Mouse (Mus musculus): Measurements from ENCODE around the gene Thap2. TPM values are rescaled to one million over a fixed set of nuclear protein-coding genes. Genes with fewer than 3 reads are reported as not detected.

Thap2 gene
- polyA plus RNA-seq, 1 experiment from 2014 or later: 15.2 TPM

DNA sequence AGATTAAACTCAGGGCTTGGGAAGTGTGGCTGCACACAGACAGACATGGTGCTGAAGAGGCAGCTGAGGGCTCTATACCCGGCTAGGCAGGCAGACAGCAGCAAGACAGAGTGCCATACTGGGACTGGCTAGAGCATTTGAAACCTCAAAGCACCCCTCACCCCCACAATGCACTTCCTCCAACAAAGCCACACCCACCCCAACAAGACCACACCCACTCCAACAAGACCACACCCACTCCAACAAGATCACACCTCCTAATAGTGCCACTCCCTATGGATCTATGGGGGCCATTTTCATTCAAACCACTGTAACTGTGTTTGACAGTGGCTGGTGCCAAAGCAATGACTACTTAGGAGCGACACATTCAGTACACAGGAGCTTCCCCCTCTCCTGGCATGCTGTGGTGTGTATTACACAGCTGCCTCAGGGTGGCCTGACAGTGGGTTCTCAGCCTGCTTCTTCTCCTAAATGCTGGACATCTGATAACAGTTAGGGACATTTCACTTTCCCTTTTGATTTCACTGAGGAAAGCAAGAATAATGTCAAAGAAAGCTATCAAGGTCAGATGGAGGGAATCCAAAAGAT, 33.3 kb downstream of the Thap2 start:
- Histone ChIP-seq H3K4me3 (no peak overlapping the region), H3K4me2 (no peak overlapping the region), H3K9ac (no peak overlapping the region), H3K27ac (replicated peaks) (no peak overlapping the region), H3K27me3 (replicated peaks) (no peaks in the 10 kb centered on the region), H3K36me3 (peaks cover 13% of the 10 kb centered on the region), H3K9me3 (no peaks in the 10 kb centered on the region), H3K4me1 (no peaks in the 10 kb centered on the region)
- 76% methylated on average over 2 of the region's 2 CpGs for WGBS
- ATAC-seq (ENCODE audit: extremely low read depth, insufficient number of reproducible peaks, low FRiP score, low TSS enrichment): no peak

DNA sequence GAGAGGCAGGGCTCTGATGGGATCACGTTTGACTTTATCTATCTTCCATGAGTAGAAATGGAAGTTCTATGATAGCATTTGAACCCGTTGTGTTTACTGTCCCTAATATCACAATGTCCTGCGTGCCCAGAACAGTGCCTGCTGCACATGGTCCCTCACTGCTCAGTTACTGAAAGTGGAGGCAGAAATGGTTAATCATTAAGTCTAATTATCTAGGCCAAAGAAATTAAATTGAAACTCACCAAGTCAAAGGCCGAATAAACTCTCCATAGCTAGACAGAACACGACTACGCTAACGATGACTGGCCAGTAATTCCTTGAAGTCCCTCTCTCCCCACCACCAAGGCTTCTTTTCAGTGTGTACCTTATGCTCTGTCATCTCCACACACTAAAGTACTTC, 34.7 kb downstream of the Thap2 start:
- peaks cover 19% of the 10 kb centered on the region for H3K36me3 ChIP-seq
- H3K4me1 ChIP-seq: no peaks in the 10 kb centered on the region
- WGBS: 86% methylated on average over 7 of the region's 7 CpGs
- no peak for ATAC-seq (ENCODE audit: extremely low read depth, insufficient number of reproducible peaks, low FRiP score, low TSS enrichment)
- no peak overlapping the region for H3K4me2 ChIP-seq
- H3K4me3 ChIP-seq: no peak overlapping the region
- no peaks in the 10 kb centered on the region for H3K27me3 ChIP-seq (replicated peaks)
- H3K9me3 ChIP-seq: no peaks in the 10 kb centered on the region
- H3K9ac ChIP-seq: no peak overlapping the region
- no peak overlapping the region for H3K27ac ChIP-seq (replicated peaks)

DNA sequence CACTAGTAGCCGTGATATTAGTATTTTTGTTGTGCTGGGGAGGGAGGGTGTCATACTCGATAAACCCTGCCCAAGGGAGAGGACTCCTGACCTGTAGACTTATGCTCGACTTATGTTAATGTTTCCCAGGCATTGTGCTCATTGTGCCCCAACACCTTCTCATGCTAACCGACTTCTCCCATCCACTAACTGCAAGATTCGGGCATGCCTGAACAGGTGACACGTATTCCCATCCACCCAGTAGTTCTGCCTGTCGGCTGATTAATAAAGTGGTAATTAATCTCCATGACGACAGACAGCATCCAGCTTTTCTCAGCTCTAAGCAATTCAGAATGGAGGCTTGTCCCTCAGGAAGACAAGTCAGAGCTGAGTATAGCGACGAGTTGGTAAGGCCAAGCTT, 35.2 kb downstream of the Thap2 start:
- Histone ChIP-seq H3K9ac (no peak overlapping the region), H3K4me2 (no peak overlapping the region), H3K36me3 (peaks cover 19% of the 10 kb centered on the region), H3K27ac (replicated peaks) (no peak overlapping the region), H3K27me3 (replicated peaks) (no peaks in the 10 kb centered on the region), H3K4me1 (no peaks in the 10 kb centered on the region), H3K9me3 (no peaks in the 10 kb centered on the region), H3K4me3 (no peak overlapping the region)
- 75% methylated on average over 10 of the region's 10 CpGs for WGBS
- ATAC-seq (ENCODE audit: extremely low read depth, insufficient number of reproducible peaks, low FRiP score, low TSS enrichment): no peak

DNA sequence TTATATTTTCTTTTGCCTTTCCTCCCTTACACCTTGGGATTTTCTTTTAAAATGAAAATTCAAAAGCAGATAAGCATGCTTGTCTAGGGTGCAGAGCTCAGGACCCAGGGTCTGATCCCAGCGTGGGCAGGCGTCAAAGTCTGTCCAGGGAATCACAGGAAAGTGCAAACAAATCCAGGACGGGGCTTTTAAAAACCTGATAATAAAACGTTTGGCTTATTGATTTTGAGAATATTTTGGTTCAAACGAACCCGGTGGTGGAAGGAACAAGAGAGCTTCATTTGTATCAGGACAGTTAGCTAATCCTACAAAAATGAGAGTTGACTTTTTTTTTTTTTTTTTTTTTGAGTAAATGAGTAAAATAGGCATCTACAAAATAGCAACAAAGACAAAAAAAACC, 36.1 kb downstream of the Thap2 start:
- no peaks in the 10 kb centered on the region for H3K4me1 ChIP-seq
- H3K4me3 ChIP-seq: no peak overlapping the region
- 63% methylated on average over 6 of the region's 6 CpGs for WGBS
- ATAC-seq (ENCODE audit: extremely low read depth, insufficient number of reproducible peaks, low FRiP score, low TSS enrichment): no peak
- H3K27me3 ChIP-seq (replicated peaks): no peaks in the 10 kb centered on the region
- peaks cover 26% of the 10 kb centered on the region for H3K36me3 ChIP-seq
- no peaks in the 10 kb centered on the region for H3K9me3 ChIP-seq
- H3K27ac ChIP-seq (replicated peaks): no peak overlapping the region
- H3K4me2 ChIP-seq: no peak overlapping the region
- H3K9ac ChIP-seq: no peak overlapping the region

DNA sequence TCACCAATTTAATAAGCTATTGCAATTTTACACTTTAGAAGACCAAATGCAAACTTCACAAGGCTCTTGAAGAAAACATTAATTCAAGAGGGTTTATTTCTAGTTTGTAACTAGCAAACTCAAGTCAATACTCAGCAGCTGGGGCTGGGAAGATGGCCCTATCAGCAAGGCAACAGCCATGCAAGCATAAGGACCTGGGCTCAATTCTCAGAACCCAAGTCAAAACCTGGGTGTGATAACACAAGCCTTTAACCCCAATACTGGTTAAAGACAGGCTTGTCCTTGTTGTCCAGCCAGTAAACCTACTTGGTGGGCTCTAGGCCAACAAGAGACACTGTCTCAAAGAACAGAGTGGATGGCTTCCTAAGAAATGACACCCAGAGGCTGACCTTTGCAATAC, 37.8 kb downstream of the Thap2 start:
- peaks cover 40% of the 10 kb centered on the region for H3K36me3 ChIP-seq
- no peaks in the 10 kb centered on the region for H3K9me3 ChIP-seq
- H3K4me3 ChIP-seq: no peak overlapping the region
- H3K27ac ChIP-seq (replicated peaks): no peak overlapping the region
- H3K27me3 ChIP-seq (replicated peaks): no peaks in the 10 kb centered on the region
- ATAC-seq (ENCODE audit: extremely low read depth, insufficient number of reproducible peaks, low FRiP score, low TSS enrichment): no peak
- no peaks in the 10 kb centered on the region for H3K4me1 ChIP-seq
- H3K4me2 ChIP-seq: no peak overlapping the region
- H3K9ac ChIP-seq: no peak overlapping the region

DNA sequence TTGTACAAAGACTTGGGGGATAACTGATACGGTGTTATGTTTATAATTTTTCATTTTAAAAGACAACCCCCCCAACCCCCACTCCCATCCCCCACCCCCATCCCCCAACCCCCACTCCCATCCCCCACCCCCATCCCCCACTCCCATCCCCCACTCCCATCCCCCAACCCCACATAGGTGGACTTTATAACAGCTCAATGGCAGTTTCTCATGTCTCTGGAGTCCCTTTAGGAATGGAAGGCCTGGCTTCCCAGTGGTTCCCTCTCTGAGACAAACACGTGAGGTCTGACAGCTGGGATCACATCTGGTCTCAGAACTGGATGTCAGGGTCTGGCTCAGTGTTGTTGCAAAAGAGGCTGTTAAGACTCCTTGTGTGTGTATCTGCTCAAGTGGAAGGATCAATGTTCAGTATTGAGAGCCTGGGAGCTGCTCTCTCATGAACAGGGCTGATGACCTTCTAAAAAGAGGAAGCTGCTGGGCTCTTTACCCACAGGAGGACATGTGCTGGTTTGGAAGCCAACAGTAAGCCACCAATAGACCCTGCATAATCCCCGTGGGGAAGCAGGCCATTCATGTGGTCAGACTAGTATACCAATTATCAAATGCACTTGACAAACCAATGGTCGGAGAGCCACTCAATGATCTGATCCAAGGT, 41.3 kb downstream of the Thap2 start:
- no peak overlapping the region for H3K9ac ChIP-seq
- no peak for ATAC-seq (ENCODE audit: extremely low read depth, insufficient number of reproducible peaks, low FRiP score, low TSS enrichment)
- no peak overlapping the region for H3K4me2 ChIP-seq
- H3K36me3 ChIP-seq: peaks cover 64% of the 10 kb centered on the region
- H3K4me3 ChIP-seq: no peak overlapping the region
- H3K9me3 ChIP-seq: no peaks in the 10 kb centered on the region
- H3K4me1 ChIP-seq: no peaks in the 10 kb centered on the region
- H3K27me3 ChIP-seq (replicated peaks): no peaks in the 10 kb centered on the region
- no peak overlapping the region for H3K27ac ChIP-seq (replicated peaks)
- 84% methylated on average over 4 of the region's 4 CpGs for WGBS

DNA sequence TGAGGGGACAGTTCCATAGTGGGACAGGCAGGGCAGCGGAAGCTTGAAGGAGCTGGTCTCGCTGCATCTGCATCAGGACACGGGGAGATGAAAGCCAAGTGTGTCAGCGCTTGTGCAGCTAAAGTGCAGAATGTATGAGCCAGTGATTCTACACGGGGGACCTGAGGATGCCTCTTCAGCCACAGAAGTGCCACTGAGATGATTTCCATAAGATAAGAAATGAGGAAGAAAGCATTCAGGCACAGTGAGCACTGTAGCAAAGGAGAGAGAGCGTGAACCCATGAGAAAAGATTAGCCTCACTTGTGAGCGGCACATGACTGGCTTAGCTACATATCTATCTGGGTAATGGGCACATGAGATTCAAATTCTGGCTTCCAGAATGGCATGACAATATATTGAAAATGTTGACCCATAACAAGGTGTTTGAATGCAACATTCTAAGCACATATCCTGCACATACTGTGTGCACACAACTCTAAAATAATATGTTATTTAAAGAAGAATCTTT, 44.4 kb downstream of the Thap2 start:
- Histone ChIP-seq H3K4me2 (no peak overlapping the region), H3K36me3 (peaks cover 45% of the 10 kb centered on the region), H3K4me1 (no peaks in the 10 kb centered on the region), H3K9me3 (no peaks in the 10 kb centered on the region), H3K27me3 (replicated peaks) (no peaks in the 10 kb centered on the region), H3K27ac (replicated peaks) (no peak overlapping the region), H3K9ac (no peak overlapping the region), H3K4me3 (no peak overlapping the region)
- ATAC-seq (ENCODE audit: extremely low read depth, insufficient number of reproducible peaks, low FRiP score, low TSS enrichment): no peak
- WGBS: 85% methylated on average over 7 of the region's 7 CpGs

DNA sequence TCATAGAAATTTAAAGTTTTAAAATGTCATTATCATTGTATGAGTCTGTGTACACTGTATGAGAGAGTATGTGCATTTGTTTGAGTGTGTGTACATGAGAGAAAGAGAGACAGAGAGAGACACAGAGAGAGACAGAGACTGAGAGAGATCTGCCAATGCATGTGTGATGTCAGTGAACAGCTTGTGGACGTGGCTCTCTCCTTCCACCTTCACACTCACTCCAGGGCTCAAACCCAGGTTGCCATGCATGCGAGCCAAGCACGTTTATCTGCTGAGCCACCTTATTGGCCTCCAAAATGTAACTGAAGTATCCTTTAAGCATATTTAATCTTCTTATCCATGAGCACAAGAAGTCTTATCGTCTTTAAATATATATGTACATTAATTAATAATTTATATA, 47.3 kb downstream of the Thap2 start:
- Histone ChIP-seq H3K36me3 (peaks cover 28% of the 10 kb centered on the region), H3K9me3 (no peaks in the 10 kb centered on the region), H3K4me3 (no peak overlapping the region), H3K4me2 (no peak overlapping the region), H3K27ac (replicated peaks) (no peak overlapping the region), H3K27me3 (replicated peaks) (no peaks in the 10 kb centered on the region), H3K4me1 (peaks cover 13% of the 10 kb centered on the region), H3K9ac (no peak overlapping the region)
- no peak for ATAC-seq (ENCODE audit: extremely low read depth, insufficient number of reproducible peaks, low FRiP score, low TSS enrichment)
- 69% methylated on average over 4 of the region's 4 CpGs for WGBS

DNA sequence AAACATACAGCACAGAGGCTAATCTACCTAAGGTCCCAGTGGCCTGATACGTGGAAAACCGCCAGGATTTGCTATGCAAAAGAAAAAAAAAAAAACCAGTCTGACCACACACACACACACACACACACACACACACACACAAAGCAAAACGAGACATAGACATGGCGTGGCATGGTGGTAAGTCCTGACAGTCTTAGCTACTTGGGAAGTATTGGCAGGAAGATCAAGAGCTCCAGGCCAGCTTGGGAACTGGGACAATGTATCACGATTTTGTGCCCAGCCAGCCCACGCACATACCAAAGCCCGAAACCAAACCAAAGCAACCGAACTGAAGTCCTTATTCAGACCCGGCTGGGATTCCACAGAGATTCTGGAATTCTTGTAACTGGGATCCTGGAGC, 50.7 kb downstream of the Thap2 start:
- no peaks in the 10 kb centered on the region for H3K36me3 ChIP-seq
- no peak overlapping the region for H3K4me3 ChIP-seq
- 76% methylated on average over 9 of the region's 9 CpGs for WGBS
- H3K4me2 ChIP-seq: no peak overlapping the region
- H3K4me1 ChIP-seq: peaks cover 13% of the 10 kb centered on the region
- no peaks in the 10 kb centered on the region for H3K27me3 ChIP-seq (replicated peaks)
- ATAC-seq (ENCODE audit: extremely low read depth, insufficient number of reproducible peaks, low FRiP score, low TSS enrichment): no peak
- no peak overlapping the region for H3K27ac ChIP-seq (replicated peaks)
- no peaks in the 10 kb centered on the region for H3K9me3 ChIP-seq
- no peak overlapping the region for H3K9ac ChIP-seq

DNA sequence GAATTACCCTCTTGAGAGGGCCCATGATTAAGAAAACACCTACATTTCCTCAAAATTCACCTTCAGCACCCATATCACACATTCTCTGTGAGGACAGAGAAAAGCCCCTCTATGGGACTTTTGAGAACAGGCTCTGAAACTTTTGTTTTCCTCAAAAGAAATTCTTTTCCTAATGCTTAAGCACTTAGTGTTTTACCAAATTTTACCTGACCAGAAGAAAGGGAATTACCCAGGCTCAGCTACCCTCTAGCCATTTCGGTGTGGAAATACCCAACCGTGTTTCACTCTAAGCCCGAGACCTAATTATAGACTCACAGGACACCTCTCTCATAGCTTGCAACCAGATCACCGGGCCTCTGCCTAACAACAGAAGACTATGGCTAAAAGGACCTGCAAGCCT, 51.2 kb downstream of the Thap2 start:
- Histone ChIP-seq H3K4me1 (peaks cover 13% of the 10 kb centered on the region), H3K9me3 (no peaks in the 10 kb centered on the region), H3K36me3 (no peaks in the 10 kb centered on the region), H3K9ac (no peak overlapping the region), H3K27me3 (replicated peaks) (no peaks in the 10 kb centered on the region), H3K4me3 (no peak overlapping the region), H3K4me2 (no peak overlapping the region), H3K27ac (replicated peaks) (no peak overlapping the region)
- 37% methylated on average over 4 of the region's 4 CpGs for WGBS
- ATAC-seq (ENCODE audit: extremely low read depth, insufficient number of reproducible peaks, low FRiP score, low TSS enrichment): no peak

DNA sequence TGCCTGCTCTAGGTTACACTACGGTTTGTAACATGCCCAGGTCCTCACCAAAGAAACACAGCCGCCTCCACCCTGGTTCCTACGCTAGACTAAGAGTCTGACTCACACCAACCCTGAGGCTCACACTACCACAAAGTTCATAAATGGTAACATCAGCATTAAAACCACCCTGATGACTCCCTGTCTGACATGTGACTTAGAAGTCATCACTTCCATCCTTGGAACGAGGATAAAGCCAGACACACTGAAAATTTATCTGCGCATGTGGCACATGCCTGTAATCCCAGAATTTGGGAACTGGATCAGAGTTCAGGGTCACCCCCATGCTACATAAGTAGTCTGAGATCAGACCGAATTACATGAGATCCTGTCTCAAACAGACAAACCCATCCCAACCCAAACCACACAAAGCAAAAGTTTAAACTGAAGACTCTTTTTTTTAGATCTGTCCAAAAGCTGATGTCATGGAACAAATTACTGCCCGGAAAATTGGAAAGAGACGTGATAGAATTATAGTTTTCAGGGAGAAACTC, 51.8 kb downstream of the Thap2 start:
- Histone ChIP-seq H3K4me3 (no peak overlapping the region), H3K9me3 (no peaks in the 10 kb centered on the region), H3K9ac (no peak overlapping the region), H3K27ac (replicated peaks) (0 out of 2 replicates have a peak overlapping the region, but pooled peaks have one; percentile 20), H3K36me3 (no peaks in the 10 kb centered on the region), H3K4me2 (no peak overlapping the region), H3K27me3 (replicated peaks) (no peaks in the 10 kb centered on the region), H3K4me1 (peaks cover 13% of the 10 kb centered on the region)
- 70% methylated on average over 8 of the region's 8 CpGs for WGBS
- no peak for ATAC-seq (ENCODE audit: extremely low read depth, insufficient number of reproducible peaks, low FRiP score, low TSS enrichment)

DNA sequence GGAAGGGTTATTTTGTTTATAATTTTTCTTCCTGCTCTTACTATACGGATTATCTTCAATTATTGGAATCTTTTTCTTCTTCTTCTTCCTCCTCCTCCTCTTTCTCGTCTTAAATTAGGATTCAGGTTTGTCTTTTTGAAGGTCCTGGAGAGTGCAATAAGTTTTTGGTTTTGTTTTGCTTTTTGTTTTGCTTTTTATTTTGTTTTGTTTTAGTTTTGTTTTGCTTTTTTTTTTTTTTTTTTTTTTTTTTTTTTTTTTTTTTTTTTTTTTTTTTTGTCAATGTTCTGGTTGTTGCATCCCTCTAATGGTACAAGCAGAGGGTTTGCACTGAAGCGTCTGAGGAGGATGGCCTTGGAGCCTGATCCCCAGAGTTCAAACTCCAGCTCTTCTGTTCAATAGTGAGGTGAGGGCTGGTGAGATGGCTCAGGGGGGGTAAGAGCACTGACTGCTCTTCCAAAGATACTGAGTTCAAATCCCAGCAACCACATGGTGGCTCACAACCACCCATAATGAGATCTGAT, 55.2 kb downstream of the Thap2 start:
- 81% methylated on average over 3 of the region's 3 CpGs for WGBS
- Histone ChIP-seq H3K9ac (no peak overlapping the region), H3K36me3 (no peaks in the 10 kb centered on the region), H3K9me3 (no peaks in the 10 kb centered on the region), H3K4me2 (no peak overlapping the region), H3K27ac (replicated peaks) (no peak overlapping the region), H3K27me3 (replicated peaks) (no peaks in the 10 kb centered on the region), H3K4me3 (no peak overlapping the region), H3K4me1 (peaks cover 13% of the 10 kb centered on the region)
- ATAC-seq (ENCODE audit: extremely low read depth, insufficient number of reproducible peaks, low FRiP score, low TSS enrichment): no peak

Measured in heart, embryonic 13.5 days (tissue).